Mouse (Mus musculus) spleen, adult 2 months (tissue): ENCODE data around the gene 2310039H08Rik.

Experiments used
- CTCF ChIP-seq: fragments of 200-500 bp; IDR thresholded peaks from 2 replicates; pipeline ENCODE4 v1.5.1; 2011; ENCODE audit warnings: mild to moderate bottlenecking, inconsistent platforms; ENCODE audit not compliant: insufficient read depth, insufficient read length, insufficient replicate concordance; ENCODE audit errors: extremely low read depth
- POLR2A ChIP-seq: fragments of 200-500 bp; IDR thresholded peaks from 2 replicates; pipeline ENCODE4 v1.6.1; 2011; ENCODE audit warnings: low read depth, low read length, inconsistent platforms

DNA sequence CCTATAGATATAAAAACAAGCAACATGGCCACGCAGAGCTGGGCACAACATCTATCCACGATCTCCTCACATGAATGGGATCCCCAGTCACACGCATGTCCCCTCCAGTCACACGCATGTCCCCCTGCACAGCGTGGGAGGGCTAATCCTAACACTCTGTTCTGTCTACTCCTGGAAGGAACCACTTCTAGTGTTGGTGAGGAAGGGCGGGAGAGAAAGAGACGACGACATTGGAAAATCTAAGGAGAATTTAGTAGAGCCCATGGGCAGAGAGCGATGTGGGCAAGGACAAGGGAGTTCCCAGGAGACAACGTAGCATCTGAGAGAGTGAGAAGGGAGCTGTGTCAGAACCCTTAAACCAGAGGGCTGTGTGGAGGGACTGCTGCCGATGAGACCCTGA, 1.9 kb upstream of the 2310039H08Rik start:
- TF ChIP-seq POLR2A, result no peak
- TF ChIP-seq CTCF, result no peak
